Mouse (Mus musculus) midbrain, postnatal 0 days (tissue): ENCODE data around the gene Pappa2. TPM values are rescaled to one million over a fixed set of nuclear protein-coding genes. Genes with fewer than 3 reads are reported as not detected.

Experiments used
- ATAC-seq: fragments of 200-750 bp; cut with Nextera tagmentation; 2 replicates; pipeline ENCODE4 v1.8.0; 2017; ENCODE audit warnings: moderate number of reproducible peaks, mild to moderate bottlenecking, moderate TSS enrichment, moderate library complexity; ENCODE audit not compliant: low FRiP score
- DNase-seq: peaks from one replicate; pipeline ENCODE4 v3.0.0-alpha.2; 2015; ENCODE audit warnings: low spot score
- H3K27ac ChIP-seq: fragments of 300-500 bp; sonication (generic); 2 replicates; pipeline ENCODE4 v1.5.1; 2014; ENCODE audit warnings: low read depth, mild to moderate bottlenecking, low read length, mixed read lengths
- H3K27me3 ChIP-seq: fragments of 300-500 bp; sonication (generic); 2 replicates; pipeline ENCODE4 v1.6.1; 2014; ENCODE audit warnings: low read length, control low read depth, mixed read lengths; ENCODE audit not compliant: insufficient read depth
- H3K36me3 ChIP-seq: fragments of 300-500 bp; sonication (generic); 2 replicates; pipeline ENCODE4 v1.6.1; 2014; ENCODE audit warnings: low read length, control low read depth, mixed read lengths; ENCODE audit not compliant: insufficient read depth
- H3K4me1 ChIP-seq: fragments of 300-500 bp; sonication (generic); 2 replicates; pipeline ENCODE4 v1.6.1; 2014; ENCODE audit warnings: mild to moderate bottlenecking, control low read depth, antibody characterized with exemption, low read length, mixed read lengths; ENCODE audit not compliant: insufficient read depth
- H3K4me2 ChIP-seq: fragments of 300-500 bp; sonication (generic); 2 replicates; pipeline ENCODE4 v1.6.1; 2014; ENCODE audit warnings: low read depth, mild to moderate bottlenecking, low read length, mixed read lengths; ENCODE audit not compliant: poor library complexity, severe bottlenecking
- H3K4me3 ChIP-seq: fragments of 300-500 bp; sonication (generic); 2 replicates; pipeline ENCODE4 v1.5.1; 2014; ENCODE audit warnings: low read depth, mild to moderate bottlenecking, low read length, moderate library complexity
- H3K9ac ChIP-seq: fragments of 300-500 bp; sonication (generic); replicated peaks from 2 replicates; pipeline ENCODE4 v1.6.1; 2014; ENCODE audit warnings: mild to moderate bottlenecking, low read length, moderate library complexity, mixed read lengths; ENCODE audit not compliant: poor library complexity, severe bottlenecking
- H3K9me3 ChIP-seq: fragments of 300-500 bp; sonication (generic); 2 replicates; pipeline ENCODE4 v1.6.1; 2016; ENCODE audit warnings: low read length, control low read depth
- CTCF ChIP-seq: IDR thresholded peaks from 2 replicates; pipeline ENCODE4 v1.5.1; 2016; ENCODE audit warnings: antibody characterized with exemption, mild to moderate bottlenecking
- WGBS: fragments of 180-500 bp; shearing (Covaris S2); extraction: QIAGEN DNeasy Blood & Tissue Kit; methylation state at CpG from one replicate; pipeline ENCODE4 v1.1.7; 2014; 5-methylcytosine and 5-hydroxymethylcytosine counted together
- polyA plus RNA-seq: library from polyadenylated mRNA; unstranded; fragments of >200 nt; fragmentation: Nextera tagmentation; extraction: Ambion mirVana; gene quantifications from 2 replicates; pipeline ENCODE4 v1.2.1, GENCODE M21; 2015
- total RNA-seq: library from RNA; depleted of rRNA; stranded (reverse); fragments of >200 nt; gene quantifications from 2 replicates; pipeline ENCODE4 v1.2.3, GENCODE M21; 2014

The Pappa2 gene
- total and polyA plus RNA-seq, 2 experiments from 2014 or later = 0.20 to 4.0 TPM

DNA sequence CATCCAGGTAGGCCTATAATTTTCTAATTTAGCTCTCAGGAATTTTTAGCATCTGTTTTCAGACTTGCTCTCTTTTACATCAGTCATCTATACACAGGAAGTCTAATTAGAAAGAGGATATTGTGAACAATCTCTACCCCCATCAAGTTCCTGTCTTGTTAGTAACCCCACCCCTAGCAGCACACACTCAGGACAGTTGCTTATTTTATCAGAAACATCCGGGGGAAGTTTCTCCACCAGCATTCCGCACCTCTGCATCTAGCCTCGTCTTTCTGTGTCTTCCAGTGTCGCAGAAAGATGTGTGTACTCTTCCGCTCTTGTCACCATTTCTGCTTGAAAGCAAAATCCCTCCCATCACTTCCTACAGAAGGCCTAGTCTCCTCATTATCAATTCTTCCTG is 59.8 kb downstream of the Pappa2 start:
- H3K27ac ChIP-seq = no peak overlapping the region
- ATAC-seq = no peak
- H3K36me3 ChIP-seq = no peaks in the 10 kb centered on the region
- no peak overlapping the region for H3K9ac ChIP-seq
- WGBS = 81% methylated on average over 5 of the region's 5 CpGs
- H3K9me3 ChIP-seq = no peaks in the 10 kb centered on the region
- H3K4me2 ChIP-seq = no peak overlapping the region
- H3K27me3 ChIP-seq = no peaks in the 10 kb centered on the region
- no peak for TF ChIP-seq CTCF
- no peak overlapping the region for H3K4me3 ChIP-seq
- H3K4me1 ChIP-seq = no peaks in the 10 kb centered on the region
- DNase-seq = no peak

DNA sequence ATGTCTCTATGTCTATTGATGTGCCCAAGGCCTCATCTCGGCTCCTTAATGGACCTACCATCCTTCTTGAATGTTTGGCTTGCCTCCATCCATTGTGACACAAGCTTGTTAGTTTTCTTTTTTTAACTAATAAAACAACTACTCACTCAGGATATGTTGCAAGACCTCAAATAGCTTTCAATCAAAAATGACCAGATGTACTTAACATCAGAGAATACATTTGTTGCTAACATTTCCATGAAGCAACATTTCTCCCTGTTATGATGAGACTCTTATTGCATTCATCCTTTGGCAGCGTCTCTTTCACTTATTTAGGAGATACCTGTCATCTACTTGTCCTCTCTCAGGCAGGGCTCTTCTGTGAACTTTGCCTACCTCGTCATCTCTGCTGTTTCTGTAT is 61.4 kb downstream of the Pappa2 start:
- H3K4me3 ChIP-seq = no peak overlapping the region
- DNase-seq = no peak
- WGBS = 85% methylated on average over 3 of the region's 3 CpGs
- no peak overlapping the region for H3K4me2 ChIP-seq
- TF ChIP-seq CTCF = no peak
- ATAC-seq = no peak
- no peaks in the 10 kb centered on the region for H3K4me1 ChIP-seq
- no peaks in the 10 kb centered on the region for H3K27me3 ChIP-seq
- H3K9me3 ChIP-seq = no peaks in the 10 kb centered on the region
- no peak overlapping the region for H3K9ac ChIP-seq
- no peaks in the 10 kb centered on the region for H3K36me3 ChIP-seq
- no peak overlapping the region for H3K27ac ChIP-seq

DNA sequence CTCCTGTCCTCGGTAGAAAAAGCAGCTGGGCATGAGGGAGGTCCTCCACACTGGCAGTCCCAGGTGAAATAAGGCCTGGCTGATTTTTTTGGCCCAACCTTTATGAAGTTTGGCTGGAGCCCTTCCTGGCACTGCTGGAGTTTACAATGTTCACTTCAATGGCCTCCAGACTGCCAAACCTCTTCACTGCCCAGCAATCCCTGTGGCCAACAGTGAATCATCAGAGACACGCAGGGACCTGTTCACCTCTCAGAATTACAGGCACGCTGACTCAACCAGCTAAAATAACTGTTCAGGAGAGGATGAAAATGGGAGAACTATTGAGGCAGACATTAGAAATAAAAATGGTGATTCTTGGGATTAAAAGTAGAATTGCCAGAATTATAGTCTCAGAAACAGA is 63.2 kb downstream of the Pappa2 start:
- H3K4me2 ChIP-seq = no peak overlapping the region
- no peak overlapping the region for H3K27ac ChIP-seq
- ATAC-seq = no peak

DNA sequence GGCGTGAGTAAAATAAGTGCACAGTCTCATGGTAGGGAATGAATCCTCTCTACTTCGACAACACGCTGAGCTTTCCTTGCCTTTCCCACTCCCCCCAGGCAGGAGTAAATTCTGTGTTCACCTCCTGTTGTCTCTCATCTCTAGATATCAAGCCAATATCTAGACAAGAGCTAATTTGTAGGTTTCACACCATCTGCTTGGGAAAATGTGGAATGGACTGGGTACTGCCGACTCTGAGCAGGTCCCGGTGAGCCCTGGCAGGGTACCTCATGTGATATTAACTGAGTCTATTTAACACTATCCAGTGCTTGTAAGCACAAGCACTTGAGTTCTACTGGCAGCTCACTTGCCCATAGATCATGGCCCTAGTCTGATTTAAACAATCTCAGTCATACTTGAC is 64.7 kb downstream of the Pappa2 start:
- Histone ChIP-seq H3K9me3 (no peaks in the 10 kb centered on the region), H3K4me2 (no peak overlapping the region), H3K36me3 (no peaks in the 10 kb centered on the region), H3K4me1 (no peaks in the 10 kb centered on the region), H3K27me3 (no peaks in the 10 kb centered on the region), H3K4me3 (no peak overlapping the region), H3K27ac (no peak overlapping the region), H3K9ac (no peak overlapping the region)
- TF ChIP-seq CTCF = no peak
- no peak for ATAC-seq
- WGBS = 91% methylated on average over 5 of the region's 5 CpGs
- DNase-seq = no peak

More for the DNA sequence above, 63.2 kb downstream of the Pappa2 start:
- no peaks in the 10 kb centered on the region for H3K9me3 ChIP-seq
- H3K27me3 ChIP-seq = no peaks in the 10 kb centered on the region
- DNase-seq = no peak
- no peaks in the 10 kb centered on the region for H3K4me1 ChIP-seq
- TF ChIP-seq CTCF = no peak
- WGBS = 88% methylated on average over 3 of the region's 3 CpGs
- H3K36me3 ChIP-seq = no peaks in the 10 kb centered on the region
- H3K4me3 ChIP-seq = no peak overlapping the region
- H3K9ac ChIP-seq = no peak overlapping the region

DNA sequence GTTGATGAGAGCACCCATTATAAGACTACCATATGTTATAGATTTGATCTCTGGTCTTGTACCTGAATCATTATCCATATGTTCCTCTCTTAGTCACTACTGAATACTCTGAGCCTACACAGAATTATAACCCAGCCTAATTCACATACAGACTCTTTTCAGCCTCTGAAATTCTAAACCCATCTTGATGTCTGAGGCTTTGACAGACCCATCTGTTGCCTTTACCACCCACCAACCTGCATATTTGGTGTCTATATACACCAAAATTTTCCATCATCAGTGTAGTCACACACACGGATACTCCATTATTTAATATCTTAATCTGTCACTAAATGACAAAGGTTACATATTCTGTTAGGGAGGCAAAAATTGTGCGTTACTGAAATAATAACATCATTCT is 69.6 kb downstream of the Pappa2 start:
- DNase-seq = no peak
- no peaks in the 10 kb centered on the region for H3K36me3 ChIP-seq
- no peak for TF ChIP-seq CTCF
- H3K9me3 ChIP-seq = no peaks in the 10 kb centered on the region
- no peak for ATAC-seq
- no peak overlapping the region for H3K4me2 ChIP-seq
- H3K27ac ChIP-seq = no peak overlapping the region
- no peaks in the 10 kb centered on the region for H3K4me1 ChIP-seq
- WGBS = 87% methylated on average over 2 of the region's 2 CpGs
- no peak overlapping the region for H3K4me3 ChIP-seq
- no peak overlapping the region for H3K9ac ChIP-seq
- H3K27me3 ChIP-seq = no peaks in the 10 kb centered on the region

DNA sequence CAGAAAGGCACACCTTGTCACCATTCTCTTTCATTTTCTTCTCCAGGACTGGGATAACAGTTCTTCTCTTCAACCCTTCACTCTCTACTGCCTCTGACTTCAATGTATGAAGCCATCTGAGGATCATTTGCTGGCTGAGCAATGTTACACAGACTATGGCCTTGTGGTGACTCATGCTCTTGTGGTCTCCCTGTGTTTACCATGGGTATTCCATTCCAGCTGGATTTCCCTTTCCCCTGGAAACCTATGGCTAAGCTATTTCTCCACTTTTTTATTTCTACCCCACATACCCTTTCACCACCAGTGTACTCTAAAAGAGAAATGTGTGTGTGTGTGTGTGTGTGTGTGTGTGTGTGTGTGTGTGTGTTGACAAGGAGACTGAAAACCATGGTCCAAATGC is 83.0 kb downstream of the Pappa2 start:
- no peaks in the 10 kb centered on the region for H3K36me3 ChIP-seq
- H3K4me3 ChIP-seq = no peak overlapping the region
- no peak overlapping the region for H3K9ac ChIP-seq

More for the DNA sequence above, 83.0 kb downstream of the Pappa2 start:
- Histone ChIP-seq H3K4me2 (no peak overlapping the region), H3K27ac (no peak overlapping the region), H3K9me3 (no peaks in the 10 kb centered on the region), H3K27me3 (no peaks in the 10 kb centered on the region), H3K4me1 (no peaks in the 10 kb centered on the region)
- no peak for ATAC-seq
- no peak for TF ChIP-seq CTCF
- no peak for DNase-seq
